Mouse (Mus musculus): ENCODE data around the gene Crabp2. TPM values are rescaled to one million over a fixed set of nuclear protein-coding genes. Genes with fewer than 3 reads are reported as not detected.

The Crabp2 gene
- total RNA-seq, 2 experiments from 2014 or later, result 4.5 to 8.2 TPM

DNA sequence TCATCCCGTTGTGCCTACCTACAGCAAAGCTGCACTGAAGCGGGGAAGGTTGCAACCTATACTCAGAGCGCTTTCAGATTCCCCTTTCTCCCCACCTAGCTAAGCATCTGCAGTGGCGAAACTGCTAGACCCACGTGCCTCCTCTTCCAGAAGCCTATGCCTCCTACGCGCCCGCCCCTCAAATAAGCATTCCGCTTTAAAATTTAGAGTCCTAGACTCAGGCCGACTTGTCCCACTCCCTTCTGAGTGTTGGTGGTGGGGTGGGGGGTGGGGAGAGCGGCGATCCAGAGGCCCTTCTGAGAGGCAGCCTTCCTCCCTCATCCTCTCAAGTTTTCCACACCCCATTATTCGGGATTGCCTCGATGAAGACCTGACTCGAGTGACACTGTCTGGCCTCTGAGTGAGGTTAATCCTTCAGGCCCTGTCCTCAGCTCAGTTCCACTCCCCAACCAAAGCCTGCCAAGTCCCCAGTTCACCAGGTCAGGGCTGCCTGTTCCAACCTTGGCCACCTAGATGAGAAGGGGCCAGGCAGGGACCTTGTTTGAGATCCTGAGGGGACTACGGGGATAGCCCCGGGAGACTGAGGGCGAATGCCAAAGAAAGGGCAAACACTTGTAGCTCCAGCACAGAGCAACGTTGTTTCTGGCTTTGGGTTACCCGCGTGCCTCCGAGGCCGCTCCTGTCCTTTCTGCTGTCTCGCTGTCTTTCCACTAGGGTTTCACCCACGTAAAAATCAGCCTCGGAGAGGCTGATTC is 1.2 kb upstream of the Crabp2 start:
- no peak; the same call in 1 of the 2 replicates for TF ChIP-seq CTCF (IDR thresholded peaks at IDR 0.05)
- intact Hi-C loops (cut with DNase I), result no loop called here
- no peak for DNase-seq (ENCODE audit: extremely low spot score in 1 of 2, low spot score in 2 of 2)
- Histone ChIP-seq H3K27ac (no peak overlapping the region), H3K4me3 (peak overlapping the region; percentile 31; the same call in 1 of the 2 replicates)

DNA sequence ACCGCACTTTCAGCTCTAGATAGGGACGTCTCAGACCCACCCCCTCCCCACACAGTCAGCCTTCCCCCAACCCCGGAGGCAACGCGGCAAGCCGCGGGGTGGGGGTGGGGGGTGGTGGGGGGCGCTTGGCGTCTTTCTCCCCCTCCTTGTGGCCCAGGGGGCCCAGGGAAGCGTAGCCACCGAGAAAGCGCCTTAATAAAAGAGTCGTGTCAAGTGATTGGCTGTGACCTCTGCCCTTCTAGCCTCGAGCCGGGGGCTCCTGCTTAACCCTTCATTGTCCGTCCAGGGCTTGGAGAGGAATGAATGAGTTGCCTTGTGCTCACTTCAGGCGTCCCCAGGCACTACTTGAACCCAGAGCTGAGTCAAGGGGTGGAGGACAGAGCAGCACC is 661 bp upstream of the Crabp2 start:
- no peak for TF ChIP-seq CTCF (IDR thresholded peaks at IDR 0.05)
- Histone ChIP-seq H3K4me3 (peak overlapping the region; percentile 31), H3K27ac (no peak overlapping the region)
- DNase-seq (ENCODE audit: extremely low spot score in 1 of 2, low spot score in 2 of 2), result no peak
- intact Hi-C loops (cut with DNase I), result no loop called here

DNA sequence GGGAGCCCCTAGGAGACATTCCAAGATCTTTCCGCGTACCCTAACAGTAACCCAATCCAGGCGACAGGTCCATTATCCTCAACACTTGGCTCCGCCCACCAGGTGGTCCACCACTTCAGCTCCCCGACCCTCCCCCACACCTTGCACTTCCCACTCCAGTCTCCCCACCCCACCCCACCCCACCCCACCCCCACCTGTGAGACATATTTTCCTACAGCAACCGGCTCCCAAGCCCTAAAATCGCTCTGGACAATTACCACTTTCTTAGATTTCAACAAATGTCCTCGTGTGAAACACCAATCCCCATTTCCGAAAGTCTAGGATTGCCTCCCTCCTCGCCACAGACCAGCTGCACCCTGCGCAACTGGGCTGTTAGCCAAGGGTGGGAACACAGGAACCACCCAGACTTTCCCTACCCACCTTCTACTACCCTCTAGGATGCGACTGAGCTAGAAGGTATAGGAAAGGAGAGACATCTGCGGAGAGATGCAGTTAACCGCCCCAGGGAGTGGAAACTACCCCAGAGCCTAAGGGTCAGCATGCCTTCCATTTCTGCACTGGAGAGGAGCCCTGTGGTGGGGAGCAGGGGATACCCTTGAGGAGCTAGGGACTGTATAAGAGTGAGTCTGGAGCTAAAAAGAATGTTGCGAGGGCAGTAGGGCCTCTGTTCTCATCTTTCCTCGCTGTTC is 944 bp downstream of the Crabp2 start:
- intact Hi-C loops (cut with DNase I), result no loop called here
- no peak for DNase-seq (ENCODE audit: extremely low spot score in 1 of 2, low spot score in 2 of 2)
- no peak for TF ChIP-seq CTCF (IDR thresholded peaks at IDR 0.05)
- Histone ChIP-seq H3K27ac (no peak overlapping the region), H3K4me3 (no peak overlapping the region)

DNA sequence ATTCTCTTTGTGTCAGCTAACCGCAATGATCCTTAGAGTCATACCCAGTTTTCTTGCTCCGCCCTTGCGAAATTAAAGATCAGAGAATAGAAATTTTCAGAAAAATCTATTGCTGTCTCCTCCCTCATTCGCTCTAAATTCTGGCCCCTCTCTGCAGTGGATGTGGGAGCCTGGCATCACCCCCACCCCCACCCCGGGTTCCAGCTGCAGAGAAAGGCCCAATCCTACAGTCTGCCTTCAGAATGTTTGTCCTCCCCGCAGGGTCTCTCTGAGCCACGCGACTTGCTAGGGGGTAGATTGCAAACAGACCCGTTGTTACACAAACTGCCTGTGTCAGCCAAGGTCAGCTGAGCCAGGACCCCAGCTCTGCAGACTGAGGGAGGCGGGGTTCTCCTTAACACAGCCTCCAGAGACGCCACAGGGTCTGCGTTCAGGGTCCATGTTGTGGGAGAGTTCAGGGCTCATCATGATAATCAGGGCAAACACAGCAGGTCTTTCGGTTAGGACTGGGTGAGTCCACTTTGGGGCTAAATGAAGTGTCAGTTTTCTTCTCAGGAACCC is 1.6 kb downstream of the Crabp2 start:
- TF ChIP-seq CTCF (IDR thresholded peaks at IDR 0.05), result no peak
- no peak overlapping the region for H3K27ac ChIP-seq
- H3K4me3 ChIP-seq, result no peak overlapping the region
- no peak for DNase-seq (ENCODE audit: extremely low spot score in 1 of 2, low spot score in 2 of 2)
- intact Hi-C loops (cut with DNase I), result no loop called here

DNA sequence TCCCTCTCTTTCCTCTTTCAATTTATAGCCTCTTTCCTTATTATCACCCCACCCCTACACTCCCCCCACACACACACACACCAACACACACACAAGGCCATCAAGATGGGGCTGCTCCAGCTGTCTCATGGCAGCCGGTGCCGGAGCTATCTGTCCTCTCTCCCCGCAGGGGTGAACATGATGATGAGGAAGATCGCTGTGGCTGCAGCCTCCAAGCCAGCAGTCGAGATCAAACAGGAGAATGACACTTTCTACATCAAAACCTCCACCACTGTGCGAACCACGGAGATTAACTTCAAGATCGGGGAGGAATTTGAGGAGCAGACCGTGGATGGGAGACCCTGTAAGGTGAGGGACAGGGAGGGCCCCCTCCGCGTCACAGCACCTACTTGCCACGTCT is 3.5 kb downstream of the Crabp2 start:
- intact Hi-C loops (cut with DNase I), result no loop called here
- H3K27ac ChIP-seq, result no peak overlapping the region
- TF ChIP-seq CTCF (IDR thresholded peaks at IDR 0.05), result no peak
- no peak overlapping the region for H3K4me3 ChIP-seq
- no peak for DNase-seq (ENCODE audit: extremely low spot score in 1 of 2, low spot score in 2 of 2)

DNA sequence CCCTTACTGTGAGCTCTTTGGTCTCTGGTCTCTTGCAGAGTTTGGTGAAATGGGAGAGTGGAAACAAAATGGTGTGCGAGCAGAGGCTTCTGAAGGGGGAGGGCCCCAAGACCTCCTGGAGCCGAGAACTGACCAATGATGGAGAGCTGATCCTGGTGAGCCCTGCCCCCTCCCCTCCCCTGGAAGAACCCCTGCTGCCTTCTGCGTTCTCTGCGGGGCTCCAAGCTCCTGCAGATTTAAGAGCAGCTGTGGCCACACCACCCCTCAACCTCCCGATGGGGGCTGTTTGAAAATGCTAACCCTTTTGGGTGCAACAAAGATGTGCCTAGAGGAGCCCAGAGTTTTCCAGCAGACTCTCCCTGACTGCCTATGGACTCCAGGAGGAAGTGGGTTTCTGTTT is 4.0 kb downstream of the Crabp2 start:
- H3K4me3 ChIP-seq, result no peak overlapping the region
- no peak for TF ChIP-seq CTCF (IDR thresholded peaks at IDR 0.05)
- H3K27ac ChIP-seq, result no peak overlapping the region
- DNase-seq (ENCODE audit: extremely low spot score in 1 of 2, low spot score in 2 of 2), result no peak
- intact Hi-C loops (cut with DNase I), result no loop called here

DNA sequence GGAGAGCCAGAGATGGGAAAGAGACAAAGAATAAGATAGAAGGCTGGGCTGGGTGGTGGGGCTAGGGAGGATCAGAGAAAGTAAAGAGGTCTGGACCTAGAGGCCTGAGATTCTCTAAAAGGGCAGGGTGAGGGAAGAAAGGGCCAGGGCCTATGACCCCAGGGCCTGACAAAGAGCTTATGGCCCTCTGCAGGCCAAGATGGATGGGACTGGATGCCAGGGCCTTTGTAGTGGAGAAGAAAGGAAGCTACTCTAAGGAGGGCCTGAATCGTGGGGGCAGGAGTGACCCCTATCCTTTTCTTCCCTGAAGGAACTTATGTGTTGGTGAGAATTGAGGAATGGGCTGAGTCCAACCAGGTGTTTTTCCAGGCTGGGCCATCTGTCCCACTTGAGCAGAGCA is 9.6 kb downstream of the Crabp2 start:
- H3K4me3 ChIP-seq, result no peak overlapping the region
- H3K27ac ChIP-seq, result no peak overlapping the region
- intact Hi-C loops (cut with DNase I), result no loop called here
- no peak for DNase-seq (ENCODE audit: extremely low spot score in 1 of 2, low spot score in 2 of 2)
- TF ChIP-seq CTCF (IDR thresholded peaks at IDR 0.05), result no peak

DNA sequence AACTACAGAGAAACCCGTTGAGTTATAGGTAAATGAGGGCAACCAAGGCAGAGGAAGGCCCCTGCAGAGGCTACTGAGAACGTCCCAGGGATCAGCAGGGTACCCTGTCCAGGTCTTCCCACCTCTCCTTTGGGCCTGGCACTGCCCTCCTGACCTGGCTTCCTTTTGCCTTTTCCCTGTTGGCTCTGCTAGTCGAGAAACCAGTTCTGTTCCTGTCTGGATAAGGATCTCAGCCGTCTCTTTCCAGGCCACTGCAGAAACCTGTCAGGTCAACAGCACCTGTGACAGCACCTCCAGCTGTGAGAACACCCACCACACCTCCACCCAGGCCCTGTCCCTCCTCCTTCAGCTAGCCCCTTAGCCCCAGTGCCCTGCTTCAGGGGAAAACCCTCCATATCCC is 10.0 kb downstream of the Crabp2 start:
- H3K27ac ChIP-seq, result no peak overlapping the region
- no peak overlapping the region for H3K4me3 ChIP-seq
- intact Hi-C loops (cut with DNase I), result no loop called here
- DNase-seq (ENCODE audit: extremely low spot score in 1 of 2, low spot score in 2 of 2), result no peak
- TF ChIP-seq CTCF (IDR thresholded peaks at IDR 0.05), result no peak

DNA sequence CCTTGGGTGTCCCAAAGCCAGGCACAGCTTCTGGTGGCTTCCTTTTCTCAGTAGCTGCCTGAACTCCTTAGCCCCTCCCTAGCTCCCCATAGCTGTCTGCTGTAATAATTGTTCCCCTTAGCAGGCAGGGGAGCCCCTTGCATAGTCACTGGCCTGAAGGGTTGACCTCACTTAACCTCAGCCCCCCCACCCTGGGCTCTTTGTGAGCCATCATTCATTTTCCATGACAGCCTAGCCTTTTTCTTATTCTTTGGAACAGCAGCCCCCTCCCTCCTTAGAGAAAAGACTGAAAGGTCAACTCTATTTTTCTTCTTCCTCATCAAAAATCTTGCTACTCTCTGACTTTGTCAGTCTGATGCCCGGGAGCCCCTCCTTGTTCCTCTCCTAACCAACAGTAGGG is 10.5 kb downstream of the Crabp2 start:
- intact Hi-C loops (cut with DNase I), result no loop called here
- H3K4me3 ChIP-seq, result no peak overlapping the region
- no peak for DNase-seq (ENCODE audit: extremely low spot score in 1 of 2, low spot score in 2 of 2)
- no peak overlapping the region for H3K27ac ChIP-seq
- TF ChIP-seq CTCF (IDR thresholded peaks at IDR 0.05), result no peak

DNA sequence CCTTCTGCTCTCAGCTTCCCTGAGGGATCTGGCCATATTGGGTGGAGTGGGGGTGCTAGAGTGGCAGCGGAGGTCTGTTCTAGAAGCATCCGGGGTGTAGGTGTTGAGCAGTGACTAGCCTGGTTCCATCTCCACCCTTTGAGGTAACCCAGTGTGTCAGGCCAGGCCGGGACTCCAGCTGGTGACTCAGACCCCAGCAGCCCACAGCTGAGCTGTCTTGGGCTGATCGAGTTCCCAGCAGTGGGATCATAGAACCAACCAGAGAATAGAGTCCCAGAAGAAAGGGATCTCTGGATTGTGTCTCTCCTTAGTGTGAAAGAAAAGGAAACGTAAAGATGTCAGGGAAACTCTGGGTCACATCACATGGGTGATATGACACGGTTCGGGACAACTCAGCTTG is 10.9 kb downstream of the Crabp2 start:
- no peak overlapping the region for H3K4me3 ChIP-seq
- H3K27ac ChIP-seq, result no peak overlapping the region
- no peak for DNase-seq (ENCODE audit: extremely low spot score in 1 of 2, low spot score in 2 of 2)
- intact Hi-C loops (cut with DNase I), result no loop called here
- no peak for TF ChIP-seq CTCF (IDR thresholded peaks at IDR 0.05)

DNA sequence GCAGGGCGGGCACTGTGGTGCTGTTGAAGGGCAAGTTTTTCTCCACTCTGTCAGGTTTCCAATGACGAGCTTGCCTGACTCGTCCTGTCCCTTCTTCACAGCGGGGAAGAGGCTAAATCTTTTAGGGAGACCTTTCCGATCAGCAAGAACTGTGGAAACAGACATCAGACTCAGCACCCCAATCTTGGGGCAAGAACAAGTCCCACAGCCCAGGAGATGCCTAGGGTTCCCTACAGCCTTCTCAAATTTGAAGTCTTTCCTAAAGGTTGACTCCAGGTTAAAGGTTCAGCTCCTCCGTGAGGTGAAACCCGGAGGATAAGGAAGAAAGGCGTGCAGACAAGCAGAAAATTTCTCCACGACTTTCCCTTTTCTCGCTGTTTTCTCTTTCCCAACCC is 11.7 kb downstream of the Crabp2 start:
- H3K4me3 ChIP-seq, result peak overlapping the region; percentile 46
- no peak overlapping the region for H3K27ac ChIP-seq
- no peak for DNase-seq (ENCODE audit: extremely low spot score in 1 of 2, low spot score in 2 of 2)
- intact Hi-C loops (cut with DNase I), result no loop called here
- TF ChIP-seq CTCF (IDR thresholded peaks at IDR 0.05), result no peak

DNA sequence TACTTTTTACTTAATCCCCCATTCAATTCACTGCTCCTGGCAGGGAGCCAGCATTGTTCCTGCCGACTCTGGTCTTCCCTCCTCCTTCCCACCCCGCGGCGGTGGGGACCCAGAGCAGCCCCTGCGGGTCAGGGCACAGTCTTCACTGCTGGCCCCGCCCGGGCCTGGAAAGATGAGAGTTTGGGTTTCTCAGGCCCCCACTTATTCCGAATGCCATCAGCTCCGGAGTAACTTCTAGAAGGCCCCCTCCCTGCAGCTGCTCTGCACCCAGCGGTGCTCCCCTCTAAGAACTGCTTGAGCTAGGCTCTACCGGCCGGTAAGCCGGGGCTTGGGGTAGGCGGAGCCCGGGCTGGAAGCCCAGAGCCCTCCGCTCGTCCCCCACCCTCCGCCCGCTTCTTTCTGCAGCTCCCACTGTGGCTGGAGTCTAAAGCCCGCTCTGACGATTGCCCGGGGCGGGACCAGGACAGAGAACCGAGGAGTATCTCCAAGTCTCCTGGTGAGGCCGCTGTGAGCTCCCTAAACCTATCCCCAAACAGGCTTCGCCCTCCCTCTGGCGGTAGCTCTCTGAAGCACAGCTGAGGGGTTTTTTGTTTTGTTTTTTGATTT is 12.2 kb downstream of the Crabp2 start:
- intact Hi-C loops (cut with DNase I), result loop anchor here (1.0 kb wide), 1 partner anchor 25 kb away; no protein-coding TSS in a partner anchor
- H3K4me3 ChIP-seq, result peak overlapping the region; percentile 46
- peak; percentile 69 to 77 for DNase-seq (ENCODE audit: extremely low spot score in 1 of 2, low spot score in 2 of 2)
- TF ChIP-seq CTCF (IDR thresholded peaks at IDR 0.05), result peak; percentile 89
- no peak overlapping the region for H3K27ac ChIP-seq
